Mouse (Mus musculus): Measurements from ENCODE around the gene Lsr.
A peak's percentile ranks its signal among the peaks of the same experiment; 100 is the strongest.

The Lsr gene

DNA sequence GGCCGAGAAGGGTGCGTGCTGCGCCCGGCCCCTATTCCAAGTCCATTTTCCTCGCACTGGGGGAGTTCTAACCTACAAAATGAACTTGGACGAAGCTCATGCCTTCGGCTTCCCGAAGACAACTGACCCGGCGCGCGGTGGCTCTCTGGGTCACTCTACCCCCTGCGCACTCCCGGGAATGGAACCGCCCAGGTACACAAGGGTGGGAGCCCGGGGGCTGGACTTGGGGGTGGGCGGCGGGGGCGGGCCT lies at the start of gene Lsr:
Gene Lsr, minus strand, starts transcription at position 214 of the 250 bp plus-strand sequence.
- DNase-seq = no peak

DNA sequence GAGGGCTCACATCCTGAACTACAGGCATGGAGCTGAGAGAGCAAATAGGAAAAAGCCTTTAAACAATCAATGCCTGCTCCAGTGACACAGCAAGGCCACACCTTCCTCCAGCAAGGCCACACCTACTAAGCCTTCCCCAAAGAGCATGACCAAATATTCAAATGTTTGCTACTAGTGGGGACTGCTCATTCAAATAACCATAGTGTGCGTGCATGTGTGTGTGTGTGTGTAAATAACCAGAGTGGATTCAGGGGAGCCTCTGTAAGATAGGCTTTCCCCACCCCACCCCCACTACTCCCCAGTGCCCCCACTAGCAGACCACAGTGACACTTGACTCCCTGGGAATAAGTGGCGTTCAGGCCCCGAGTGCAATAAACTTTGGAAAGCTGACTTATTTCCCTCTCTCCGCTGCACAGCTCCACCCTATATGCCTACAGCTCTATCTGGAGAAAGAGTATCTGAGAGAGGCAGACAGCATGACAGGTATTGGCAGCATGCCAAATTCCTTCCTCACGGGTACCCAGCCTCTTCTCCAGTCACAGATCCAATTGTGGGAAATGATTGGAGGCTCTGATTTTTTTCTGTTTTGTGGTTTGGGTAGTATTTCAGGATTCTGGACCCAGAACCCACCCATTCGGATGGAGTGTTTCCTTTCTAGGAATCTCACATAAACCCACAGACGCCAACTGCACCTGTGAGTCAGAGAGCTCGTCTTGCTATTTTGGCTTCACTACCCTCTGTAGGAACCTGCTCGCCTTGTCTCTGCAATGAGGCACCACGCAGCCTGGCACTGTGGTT lies 44.0 kb upstream of the Lsr start:
- no peak for DNase-seq

DNA sequence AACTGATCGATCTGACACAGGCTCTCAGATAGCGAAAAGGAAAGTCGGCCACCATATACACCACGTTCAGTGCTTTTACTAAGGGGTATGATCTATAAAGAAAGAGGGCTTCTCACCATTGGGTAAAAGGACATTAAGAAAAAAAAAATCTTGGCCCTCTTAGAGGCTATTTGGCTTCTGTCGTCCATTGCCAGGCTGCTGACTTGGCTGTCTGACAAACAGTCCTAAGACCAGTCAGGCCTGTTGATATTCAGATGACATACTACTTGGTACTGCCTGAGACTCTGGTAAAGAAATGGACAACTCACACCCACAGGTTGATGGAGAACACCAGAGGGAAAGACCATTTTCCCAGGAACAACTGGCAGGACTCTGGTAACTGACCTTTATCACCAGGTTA lies 39.7 kb upstream of the Lsr start:
- no peak for DNase-seq

- no peak for DNase-seq
Observed at GRCm38 (mm10) chr7:31008889-31009288, 35.6 kb upstream of the Lsr start.

- no peak for DNase-seq
Observed at GRCm38 (mm10) chr7:31008175-31008574, 34.9 kb upstream of the Lsr start.

GRCm38 (mm10) chr7:31007775-31008174 lies 34.5 kb upstream of the Lsr start:
- DNase-seq = no peak

GRCm38 (mm10) chr7:31002650-31003049 lies 29.4 kb upstream of the Lsr start:
- peak; percentile 34 for DNase-seq

- peak; percentile 39 for DNase-seq
Observed at GRCm38 (mm10) chr7:31000505-31001020, 27.3 kb upstream of the Lsr start.

- DNase-seq = peak; percentile 32
Observed at GRCm38 (mm10) chr7:30996491-30996890, 23.2 kb upstream of the Lsr start.

GRCm38 (mm10) chr7:30993986-30994385 lies 20.7 kb upstream of the Lsr start:
- DNase-seq = no peak

DNA sequence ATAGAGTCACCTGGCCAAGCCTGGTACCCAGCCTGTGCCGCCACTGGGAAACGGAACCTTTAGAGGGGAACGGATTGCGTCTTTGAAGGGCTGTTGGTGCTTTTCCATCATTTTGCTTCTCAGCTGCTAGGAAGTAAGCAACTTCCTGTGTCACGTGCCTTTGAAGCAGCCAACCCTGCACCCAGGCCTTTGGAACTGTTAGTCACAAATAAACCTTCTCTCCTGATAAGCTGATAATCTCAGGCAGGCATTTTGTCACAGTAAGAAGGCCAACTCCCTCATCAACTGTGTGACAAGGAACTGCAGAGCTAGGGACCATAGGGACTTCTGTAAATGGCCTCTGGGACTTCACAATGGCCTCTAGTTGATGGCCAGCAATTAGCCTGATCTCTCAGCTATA lies 18.9 kb upstream of the Lsr start:
- no peak for DNase-seq

DNA sequence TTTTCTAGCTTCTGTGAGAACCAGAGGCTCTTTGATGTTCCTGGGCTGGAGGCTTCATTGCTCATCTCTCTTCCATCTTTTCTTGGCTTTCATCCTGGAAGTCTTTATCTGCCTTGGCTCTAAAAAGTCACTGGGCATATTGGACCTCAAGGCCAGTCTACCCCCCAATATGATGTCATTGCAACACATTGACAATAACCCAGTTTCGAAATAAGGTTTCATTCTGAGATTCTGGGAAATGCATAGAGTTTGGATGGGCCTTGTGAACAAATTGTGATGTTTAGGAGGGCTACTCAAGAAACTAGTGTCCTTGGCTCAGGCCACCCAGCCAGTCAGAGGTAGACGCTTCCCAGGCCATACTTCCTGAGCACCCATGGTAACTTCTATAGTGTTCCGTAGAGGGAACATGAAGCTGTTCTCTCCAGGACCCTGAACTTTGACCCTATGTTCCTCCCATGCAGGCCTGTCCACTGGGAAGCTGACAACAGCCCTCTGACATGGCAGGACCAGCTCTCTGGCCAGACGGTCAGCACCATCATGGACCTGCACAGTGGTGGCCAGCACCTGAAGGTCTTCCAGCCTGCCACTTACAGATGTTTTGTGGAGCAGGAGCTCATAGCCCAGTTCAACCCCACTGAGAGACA lies 15.4 kb upstream of the Lsr start:
- no peak for DNase-seq

- DNase-seq = no peak
Observed at GRCm38 (mm10) chr7:30985357-30985756, 12.1 kb upstream of the Lsr start.

- DNase-seq = no peak
Observed at GRCm38 (mm10) chr7:30981703-30982102, 8.4 kb upstream of the Lsr start.

DNA sequence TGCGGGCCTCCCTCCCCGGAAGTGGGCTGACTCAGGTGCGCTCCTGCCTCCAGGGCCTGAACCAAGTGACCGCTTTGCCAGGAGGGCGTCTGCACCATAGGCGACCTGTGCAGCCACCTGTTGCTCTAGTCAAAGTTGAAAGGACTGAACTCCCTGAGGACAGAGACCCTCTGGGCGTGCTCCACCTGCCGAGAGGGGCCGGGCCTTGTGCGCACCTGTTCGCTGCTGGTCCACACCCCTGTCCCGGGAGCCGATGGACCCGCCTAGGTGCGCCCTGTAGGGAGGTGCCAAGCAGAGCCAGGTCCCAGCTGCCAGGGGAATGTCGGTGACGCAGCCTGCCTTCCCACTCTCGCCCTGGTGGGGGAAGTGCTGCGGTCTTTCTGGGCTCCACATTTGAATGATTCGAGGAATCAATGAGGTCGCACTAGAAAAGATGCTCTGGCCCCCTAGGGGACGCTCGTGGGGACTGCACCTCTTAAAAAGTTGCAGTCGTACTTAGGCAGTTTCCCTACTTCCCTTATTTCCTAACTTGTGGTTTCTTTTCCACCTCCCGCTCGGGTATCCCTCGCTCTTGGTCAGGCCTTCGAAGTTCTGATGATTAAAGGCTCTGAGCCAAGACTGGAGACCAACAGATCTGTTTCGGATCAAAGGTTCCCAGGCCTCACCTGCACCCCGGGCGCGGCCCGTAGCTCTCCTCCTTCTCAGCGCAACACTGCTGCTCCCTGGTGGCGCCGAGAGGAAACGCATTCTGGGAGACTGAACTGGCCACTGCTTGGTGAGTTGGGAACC lies 431 bp upstream of the Lsr start, which contains the start of gene Fam187b:
Gene Fam187b, plus strand, starts transcription at position 290 of the 789 bp plus-strand sequence.
- peak; percentile 95 for DNase-seq

GRCm38 (mm10) chr7:30972426-30973250 lies 626 bp downstream of the Lsr start:
- no peak for DNase-seq

GRCm38 (mm10) chr7:30971901-30972300 lies 1.4 kb downstream of the Lsr start:
- no peak for DNase-seq

DNA sequence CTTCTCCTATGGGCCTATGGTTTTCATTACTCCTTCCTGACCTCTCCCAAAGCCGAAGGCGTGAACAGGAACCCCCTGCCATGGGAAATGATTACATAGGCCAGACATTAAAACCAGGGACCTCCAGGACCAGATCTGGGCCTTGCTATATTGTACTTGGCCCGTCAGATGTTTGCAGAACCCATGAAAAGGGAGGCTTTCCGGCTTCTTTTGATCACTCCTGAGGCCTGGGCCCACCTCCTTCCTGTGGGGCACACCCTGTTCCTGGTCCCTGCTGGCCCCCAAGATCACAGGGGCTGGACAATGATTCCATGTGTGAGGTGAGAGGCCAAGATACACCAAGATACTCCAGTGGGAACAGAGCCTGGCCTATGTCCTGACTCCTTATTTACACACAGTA lies 4.1 kb downstream of the Lsr start:
- no peak for DNase-seq

- peak; percentile 16 for DNase-seq
Observed at GRCm38 (mm10) chr7:30968611-30969010, 4.7 kb downstream of the Lsr start.

- peak; percentile 13 for DNase-seq
Observed at GRCm38 (mm10) chr7:30966657-30967056, 6.6 kb downstream of the Lsr start.

DNA sequence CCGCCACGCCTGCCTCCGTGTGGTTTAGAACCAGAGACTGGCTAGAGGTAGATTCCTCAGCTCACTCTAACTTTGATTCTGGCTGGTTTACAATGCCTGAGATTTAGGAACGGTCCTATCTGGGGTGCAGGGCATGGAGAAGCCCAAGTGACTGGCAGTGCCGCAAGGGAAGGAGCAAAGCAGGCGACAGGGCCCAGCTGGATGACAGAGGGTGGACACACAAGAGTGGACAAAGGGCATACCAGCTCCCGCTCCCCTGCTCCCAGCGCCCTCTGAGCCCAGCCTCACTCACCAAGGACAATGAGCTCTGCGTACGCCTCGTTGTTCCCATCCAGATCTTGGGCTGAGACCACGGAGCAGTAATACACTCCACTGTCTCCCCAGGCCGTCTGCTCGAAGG lies 7.6 kb downstream of the Lsr start:
- DNase-seq = peak; percentile 16

GRCm38 (mm10) chr7:30964366-30964765 lies 8.9 kb downstream of the Lsr start:
- DNase-seq = no peak

DNA sequence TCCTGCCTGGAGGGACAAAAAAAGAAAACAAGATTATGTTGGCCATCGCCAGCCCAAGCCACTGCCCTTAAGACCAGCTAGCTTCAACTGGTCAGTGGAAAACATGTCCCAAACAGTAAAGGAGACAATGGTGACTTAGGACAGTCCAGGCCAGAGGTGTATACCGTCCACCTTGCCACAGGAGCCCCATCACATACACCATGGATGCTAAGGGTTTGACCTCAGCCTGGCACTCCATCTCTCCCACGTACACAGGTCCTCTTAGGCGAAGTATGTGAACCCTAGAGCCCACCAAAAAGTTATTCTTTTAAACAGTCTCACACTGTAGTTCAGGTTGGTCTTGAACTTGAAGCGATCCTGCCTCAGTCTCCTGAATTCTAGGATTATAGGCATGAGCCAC lies 10.4 kb downstream of the Lsr start:
- no peak for DNase-seq

All from thymus, postnatal 4 days (tissue).